18 mouse cellular contexts compared by ENCODE assay signal in the genomic region with DNA sequence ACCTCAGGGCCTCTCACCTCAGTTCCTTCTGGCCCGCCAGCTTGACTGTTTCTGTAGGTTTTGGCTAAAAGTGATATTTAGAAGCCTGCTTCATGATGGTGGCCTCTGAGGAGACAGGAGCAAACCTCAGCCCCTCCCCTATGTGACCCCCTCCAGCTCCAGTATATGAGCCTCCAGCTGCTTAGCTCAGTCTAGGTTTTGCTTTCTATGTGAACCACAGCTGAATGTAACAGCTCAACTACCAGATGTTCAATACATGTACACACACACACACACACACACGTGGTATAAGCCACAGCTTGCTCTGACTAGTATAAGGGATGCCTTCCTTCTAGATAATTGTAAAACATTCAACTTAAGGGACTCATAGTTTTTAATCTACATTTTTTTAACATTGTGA.
"Had no signal": no experiment of that assay in that cellular context is flagged by ENCODE, and none has a peak within 500 bp of the region (broad histone marks: within the 10 kb centered on the region; RNA-seq: fewer than 3 reads in every experiment).

No protein-coding gene starts in this region.

- H3K9me3 ChIP-seq: limb, embryonic 12.5 days; liver, embryonic 12.5 days; liver, embryonic 15.5 days; lung, embryonic 15.5 days; megakaryocyte, embryonic 14.5 days; neural tube, embryonic 13.5 days had no signal

- H3K27ac ChIP-seq: limb, embryonic 12.5 days; liver, embryonic 12.5 days; liver, embryonic 15.5 days; lung, embryonic 15.5 days; neural tube, embryonic 13.5 days had no signal

- H3K36me3 ChIP-seq: limb, embryonic 12.5 days; liver, embryonic 12.5 days; liver, embryonic 15.5 days; lung, embryonic 15.5 days; neural tube, embryonic 13.5 days had no signal

- H3K4me3 ChIP-seq: left cerebral cortex, adult 2 months; limb, embryonic 12.5 days; liver, embryonic 12.5 days; liver, embryonic 15.5 days; lung, embryonic 15.5 days; megakaryocyte, embryonic 14.5 days; neural tube, embryonic 13.5 days had no signal

- H3K9ac ChIP-seq: limb, embryonic 12.5 days; liver, embryonic 12.5 days; liver, embryonic 15.5 days; lung, embryonic 15.5 days had no signal

- H3K4me2 ChIP-seq: limb, embryonic 12.5 days; liver, embryonic 12.5 days; liver, embryonic 15.5 days; lung, embryonic 15.5 days; midbrain, embryonic 11.5 days; neural tube, embryonic 13.5 days had no signal

- DNase-seq: kidney, adult 18-20 months; kidney, adult 9 months; kidney, postnatal 14 days; kidney, postnatal 4 days; liver; lung, adult 18-20 months; lung, postnatal 36 days; midbrain, embryonic 14.5 days; thymus, adult 18-20 months; thymus, postnatal 25 days had no signal

- ATAC-seq: liver, embryonic 12.5 days had no signal
